Mouse (Mus musculus): ENCODE data around the gene Defb43.

Defb43 gene

DNA sequence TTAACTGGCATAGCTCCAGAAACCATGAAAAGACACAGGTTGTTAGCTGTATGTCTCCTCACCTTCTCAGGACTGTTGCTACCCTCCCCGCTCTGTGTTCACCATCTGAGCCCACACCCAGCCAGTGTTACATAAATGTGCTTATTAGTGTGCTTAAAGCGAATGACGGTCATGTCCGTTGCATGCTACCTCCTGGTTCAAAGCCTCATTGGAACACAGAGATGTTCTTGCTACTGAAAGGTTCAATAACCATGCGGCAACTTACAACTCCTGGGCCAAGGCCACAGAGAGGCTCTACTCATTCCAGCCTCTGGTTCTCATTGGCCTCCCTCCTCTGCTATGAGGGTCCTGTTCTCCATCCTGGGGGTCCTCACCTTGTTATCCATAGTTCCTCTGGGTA, at the start of gene Defb43:
Defb43 (plus strand) TSS at position 301 of the 400 bp plus-strand sequence.
- DNase-seq: no peak

DNA sequence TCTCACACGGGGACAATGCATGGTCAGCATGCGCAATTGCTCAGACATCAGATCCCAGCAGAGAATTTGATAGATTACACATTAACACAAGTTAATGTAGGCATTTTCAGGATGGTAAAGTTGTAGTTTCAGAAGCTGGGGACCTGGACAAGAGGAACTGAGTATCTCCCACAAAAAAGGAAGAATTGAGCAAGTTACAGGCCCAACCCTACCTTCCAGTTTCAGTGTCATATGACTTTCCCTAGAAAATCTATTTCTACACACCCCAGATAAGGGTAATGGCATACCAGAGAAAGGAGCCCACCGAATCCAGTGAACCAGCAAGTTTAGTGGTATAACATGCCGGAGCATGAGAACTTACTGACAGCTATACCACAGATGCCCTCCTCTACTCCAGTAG, 47.9 kb upstream of the Defb43 start:
- DNase-seq: no peak

DNA sequence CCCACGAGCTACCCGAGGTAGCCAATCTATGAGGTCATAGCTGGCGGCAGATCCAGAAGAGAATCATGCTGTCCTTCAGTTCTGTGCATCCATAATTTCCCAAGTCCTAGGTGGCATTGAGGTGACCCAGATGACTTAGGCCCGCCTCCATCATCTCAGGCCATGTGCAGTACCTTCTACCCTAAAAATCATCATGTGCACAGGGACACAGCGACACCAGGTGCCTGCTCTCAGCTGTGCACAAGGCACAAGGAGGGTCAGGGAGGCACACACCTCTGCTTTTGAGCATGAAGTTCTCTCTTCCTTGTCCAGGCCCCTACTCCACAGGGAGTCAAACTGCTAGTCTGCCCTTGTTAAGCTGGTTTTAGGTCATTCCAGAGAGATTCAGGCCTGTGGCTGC, 46.2 kb upstream of the Defb43 start:
- DNase-seq: peak; percentile 15 to 33

DNA sequence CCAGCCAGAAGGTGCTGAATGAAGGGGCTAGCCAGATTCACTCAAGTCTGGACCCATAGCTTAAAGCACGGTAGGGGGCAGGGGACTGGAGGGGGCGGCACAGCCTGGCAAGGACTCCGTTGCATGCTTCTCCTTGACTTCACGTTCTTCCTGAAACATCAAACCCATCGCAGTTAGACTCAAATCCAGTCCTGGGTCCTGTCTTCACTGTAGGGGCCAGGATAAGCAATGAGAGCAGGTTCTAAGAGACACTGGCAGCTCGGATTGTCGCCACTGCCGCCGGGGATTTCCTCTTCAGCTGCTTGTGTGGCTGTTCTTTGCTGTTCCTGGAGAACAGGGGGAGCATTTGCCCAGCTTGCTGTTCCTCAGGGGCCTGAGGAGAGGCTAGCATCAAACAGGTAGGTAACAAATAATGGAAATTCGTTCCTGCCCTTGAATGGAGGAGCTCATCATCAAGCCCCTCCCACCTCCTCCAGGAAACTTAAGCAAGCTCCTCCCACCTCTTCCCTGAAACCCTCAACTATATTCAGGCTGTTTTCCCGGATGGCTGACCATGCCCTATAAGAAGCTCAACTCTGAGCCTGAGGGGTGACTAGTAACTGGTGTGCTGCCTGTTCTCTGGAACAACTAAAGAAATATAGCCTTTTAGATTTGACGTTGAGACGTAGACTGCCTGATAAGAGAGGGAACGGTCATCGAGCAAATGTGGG, 45.6 kb upstream of the Defb43 start:
- DNase-seq: peak in 1 of 2 experiments; percentile 17

DNA sequence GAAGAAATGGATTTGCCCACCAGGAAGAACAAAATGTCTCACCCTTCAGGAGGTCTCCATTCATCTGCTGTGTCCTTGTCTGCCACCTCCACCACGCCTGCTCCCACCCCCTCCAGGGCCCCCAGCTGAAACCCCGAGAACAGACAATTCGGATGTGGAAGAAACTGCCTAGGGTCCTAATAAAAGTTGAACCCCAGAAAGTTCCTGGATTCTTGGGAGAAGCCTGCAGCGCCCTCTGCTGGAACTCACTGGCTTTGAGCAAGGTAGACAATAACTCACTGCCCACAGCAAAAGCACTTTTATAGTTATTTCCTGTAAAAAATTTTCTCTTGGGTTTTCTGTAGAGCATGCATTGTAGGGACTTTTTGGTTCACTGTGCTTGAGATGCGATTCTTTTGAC, 36.5 kb upstream of the Defb43 start:
- peak; percentile 74 to 82 for DNase-seq

DNA sequence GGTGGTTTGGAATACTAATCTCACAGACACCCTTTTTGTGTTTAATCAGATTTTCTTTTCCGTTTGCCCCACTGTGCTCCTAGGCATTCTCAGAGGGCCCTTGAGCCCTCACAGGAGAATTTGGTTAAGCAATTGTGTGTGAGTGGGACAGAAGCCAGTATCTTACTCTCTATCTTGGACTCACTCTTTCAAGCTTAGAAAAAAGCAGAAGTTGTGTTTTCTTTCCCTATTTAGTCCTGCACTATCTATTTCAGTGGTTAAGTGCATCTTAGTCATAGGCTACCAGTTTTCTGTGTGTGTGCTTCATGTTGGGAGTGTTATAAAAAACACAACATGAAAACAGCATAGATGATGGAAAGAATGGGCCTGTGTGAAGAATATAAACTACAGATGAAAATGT, 31.8 kb upstream of the Defb43 start:
- DNase-seq: no peak

DNA sequence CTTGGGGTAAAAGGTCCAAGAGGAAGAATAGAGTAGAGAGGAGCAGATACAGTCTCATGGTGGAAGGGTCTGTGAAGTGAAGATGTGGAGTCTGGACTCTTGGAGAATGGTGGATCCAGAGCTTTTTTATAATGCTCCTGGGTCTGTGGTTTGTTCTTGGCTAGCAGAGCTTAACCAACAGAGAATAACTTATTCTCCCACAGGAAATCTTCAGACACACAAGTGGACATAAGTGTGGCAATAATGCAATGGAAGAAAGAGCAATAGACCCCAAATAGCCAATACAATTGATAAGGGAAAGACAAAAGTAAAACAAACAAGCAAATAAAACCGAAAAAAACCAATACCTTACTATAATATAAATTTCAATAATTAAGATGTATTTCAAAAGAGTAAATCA, 27.2 kb upstream of the Defb43 start, which contains the start of gene Defb48:
Defb48 (minus strand) TSS at position 101 of the 400 bp plus-strand sequence.
- no peak for DNase-seq

DNA sequence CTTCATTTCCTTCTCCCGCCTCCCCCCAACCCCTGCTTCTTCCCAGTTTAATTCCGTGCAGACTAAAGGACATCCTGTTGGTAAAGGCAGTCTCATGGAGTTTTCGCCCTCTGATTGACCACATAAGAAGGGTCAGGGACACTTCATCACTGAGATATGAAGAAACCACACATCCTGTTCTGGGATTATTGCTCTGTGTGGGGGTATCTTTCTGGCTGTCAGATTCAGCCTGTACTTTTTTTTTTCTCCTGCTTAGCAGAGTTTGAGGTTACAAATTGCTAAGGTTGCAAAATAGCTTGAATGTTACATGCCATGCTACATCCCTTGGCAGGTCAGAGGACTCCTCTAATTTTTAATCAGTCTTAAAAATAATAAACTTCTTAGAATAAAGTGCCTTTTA, 20.3 kb upstream of the Defb43 start:
- no peak for DNase-seq

DNA sequence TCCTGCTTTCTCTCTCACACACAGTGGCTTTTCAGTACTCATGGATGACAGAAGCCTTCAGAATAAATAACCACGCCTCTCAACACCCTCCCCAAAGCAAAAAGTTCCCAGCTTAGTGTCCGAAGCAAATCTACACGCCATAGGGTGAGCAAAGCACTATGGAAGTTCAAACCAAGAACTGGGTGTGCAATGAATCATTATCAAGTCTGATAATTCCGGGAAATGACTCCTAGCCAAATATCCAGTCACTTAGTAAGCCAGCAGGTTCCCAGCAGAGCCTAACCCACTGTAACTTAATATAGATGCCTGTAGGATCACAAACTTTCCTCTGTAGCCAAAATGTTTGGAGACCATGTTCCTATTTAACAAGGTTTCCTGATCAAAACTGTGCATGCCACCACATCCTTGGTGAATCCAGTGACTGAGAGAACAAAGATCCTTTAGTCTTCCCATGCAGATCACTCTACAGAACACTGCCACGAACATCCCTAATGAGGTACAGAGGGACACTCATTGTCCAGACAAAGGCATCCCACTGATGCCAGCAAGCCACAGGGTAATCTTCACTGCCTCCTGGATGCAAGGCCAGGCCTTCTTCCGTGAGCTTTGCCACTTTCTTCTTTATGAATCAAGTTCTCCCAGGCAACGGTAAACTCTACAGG, 19.6 kb upstream of the Defb43 start:
- DNase-seq: no peak

DNA sequence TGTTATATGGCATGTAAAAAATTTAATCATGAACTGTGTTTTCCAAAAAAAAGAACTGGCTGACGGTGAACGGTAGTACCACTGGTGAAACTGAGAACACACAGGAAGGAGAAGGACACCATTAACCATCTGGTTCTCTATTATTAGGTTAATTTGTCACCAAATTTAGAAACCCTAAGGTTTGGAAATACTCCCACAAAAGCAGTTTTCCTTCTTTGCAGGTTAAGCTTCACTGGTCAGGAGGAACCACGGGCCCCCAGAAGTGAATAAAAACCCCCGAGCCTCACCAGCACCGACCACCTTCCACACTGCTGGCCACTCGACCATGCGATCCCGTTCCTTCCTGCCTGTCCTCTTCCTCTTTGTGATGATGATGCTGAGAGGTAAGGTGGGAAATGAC, 13.8 kb upstream of the Defb43 start, which contains the start of gene Defb47:
Defb47 (plus strand) TSS at position 301 of the 400 bp plus-strand sequence.
- no peak for DNase-seq

DNA sequence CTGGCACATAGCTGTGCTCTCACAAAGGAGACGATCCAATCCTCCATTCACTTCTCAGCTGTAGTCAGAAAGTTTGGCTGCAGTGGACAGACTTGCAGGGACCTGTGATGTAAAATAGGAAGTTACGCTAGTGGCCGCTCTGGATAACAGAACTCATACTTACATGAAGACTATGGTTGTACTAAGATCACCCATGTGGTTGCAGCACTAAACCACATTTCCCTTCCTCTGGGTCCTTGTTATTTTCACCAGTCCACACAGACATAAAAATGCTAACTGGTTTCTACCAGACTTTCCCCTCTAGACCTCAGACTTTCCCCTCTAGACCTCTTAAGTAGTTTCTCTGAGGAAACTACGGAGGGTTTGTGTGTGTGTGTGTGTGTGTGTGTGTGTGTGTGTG, 12.6 kb upstream of the Defb43 start:
- DNase-seq: no peak

DNA sequence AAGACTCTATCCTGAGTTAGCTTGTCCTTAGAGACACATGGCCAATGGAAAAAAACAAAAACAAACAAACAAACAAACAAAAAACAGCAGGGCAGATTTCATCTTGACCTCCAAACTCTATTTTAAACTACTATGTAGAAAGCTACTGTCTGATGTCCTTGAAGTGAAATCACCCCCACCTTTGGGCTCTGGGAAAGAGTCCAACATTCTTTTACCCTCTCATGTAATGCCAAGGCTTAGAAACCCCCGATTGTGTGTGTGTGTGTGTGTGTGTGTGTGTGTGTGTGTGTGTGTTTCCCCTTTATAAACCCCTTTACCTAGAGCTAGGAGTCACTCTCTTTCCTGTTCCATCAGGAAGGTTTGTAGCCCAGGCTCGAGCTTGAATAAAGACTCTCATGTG, 9.0 kb upstream of the Defb43 start:
- no peak for DNase-seq

DNA sequence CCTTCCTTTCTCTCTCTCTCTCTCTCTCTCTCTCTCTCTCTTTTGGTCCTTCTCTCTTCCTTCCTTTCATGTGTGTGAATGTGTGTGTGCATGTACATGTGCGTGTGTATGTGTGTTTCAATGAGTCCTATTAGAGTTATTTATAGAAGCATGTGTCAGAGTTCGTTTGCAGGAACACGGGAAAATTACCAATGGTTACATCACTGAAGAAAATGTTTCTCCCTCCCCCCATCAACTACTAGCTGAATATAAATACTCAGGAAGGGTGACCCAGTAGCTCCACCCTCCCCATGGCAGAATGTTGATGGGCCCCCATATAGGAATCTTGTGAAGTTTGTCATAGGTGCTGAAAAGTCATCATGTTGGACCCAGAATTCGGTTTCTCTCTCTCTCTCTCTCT, 1.5 kb downstream of the Defb43 start:
- no peak for DNase-seq

DNA sequence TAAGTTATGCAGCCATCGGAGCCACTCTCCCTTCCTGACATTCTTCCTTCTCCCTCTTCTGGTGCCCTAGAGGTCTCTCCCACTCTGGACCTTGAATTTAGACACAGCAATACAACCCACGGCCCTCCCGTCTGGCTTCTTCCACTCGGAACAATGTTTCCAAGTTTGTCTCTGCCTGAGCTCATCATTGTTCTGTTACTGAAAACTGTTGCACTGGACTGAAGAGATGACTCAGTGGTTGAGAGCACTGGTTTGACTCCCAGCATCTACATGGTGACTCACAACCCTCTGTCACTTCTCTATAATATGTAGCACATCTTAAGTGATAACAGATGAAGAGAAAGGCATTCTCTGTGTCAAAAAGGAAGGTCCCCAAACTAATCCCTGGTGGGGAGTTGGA, 3.1 kb downstream of the Defb43 start:
- no peak for DNase-seq

DNA sequence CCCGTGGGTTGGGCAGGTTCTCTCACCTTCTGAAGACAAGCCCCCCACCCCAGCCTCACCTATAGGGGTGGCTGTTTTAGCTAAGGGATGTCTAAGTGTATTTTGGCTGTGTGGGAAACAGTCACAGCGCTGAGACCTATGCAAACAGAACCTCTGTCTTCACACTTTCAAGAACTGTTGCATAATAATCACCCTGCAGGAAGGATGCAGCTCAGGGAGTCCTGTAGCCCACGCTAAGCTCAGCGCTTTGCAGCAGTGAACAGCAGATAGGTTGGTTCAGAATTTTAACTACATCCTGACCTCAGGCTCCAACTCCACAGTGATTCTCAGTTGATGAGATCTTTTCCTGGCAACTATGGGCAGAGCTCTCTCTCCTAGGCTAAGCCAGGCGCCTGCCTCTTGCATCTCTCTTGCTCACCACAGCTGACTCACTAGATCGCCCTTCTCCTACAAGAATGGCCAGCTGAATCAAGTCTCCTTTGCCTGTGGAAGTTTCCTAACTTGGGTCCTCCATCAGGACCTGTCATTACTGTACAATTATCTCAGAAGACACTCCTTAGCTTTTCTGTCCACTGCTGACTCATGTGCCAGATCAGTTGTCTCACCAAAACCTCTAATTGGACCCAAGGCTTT, 9.1 kb downstream of the Defb43 start:
- DNase-seq: no peak

DNA sequence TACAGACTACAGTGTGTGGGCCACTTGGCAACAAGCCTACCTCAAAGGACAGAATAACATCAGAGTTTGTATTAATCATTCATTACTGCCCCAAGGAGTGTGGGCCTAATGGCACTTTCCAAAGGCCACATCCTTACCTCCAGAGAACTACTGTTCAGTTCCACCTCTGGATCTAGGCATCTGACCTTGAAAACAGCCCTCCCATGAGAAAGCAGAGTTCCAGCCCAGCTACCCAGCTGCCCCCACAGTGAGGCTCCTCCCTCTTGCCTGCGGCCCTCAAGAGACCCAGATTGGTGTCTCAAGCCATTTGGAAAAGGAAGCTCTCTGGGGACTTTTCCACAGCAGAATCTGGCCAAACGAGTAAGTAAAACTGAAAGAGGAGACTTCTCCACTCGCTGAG, 35.1 kb downstream of the Defb43 start, which contains the start of gene Defb42:
Defb42 (plus strand) TSS at position 301 of the 400 bp plus-strand sequence.
- no peak for DNase-seq

DNA sequence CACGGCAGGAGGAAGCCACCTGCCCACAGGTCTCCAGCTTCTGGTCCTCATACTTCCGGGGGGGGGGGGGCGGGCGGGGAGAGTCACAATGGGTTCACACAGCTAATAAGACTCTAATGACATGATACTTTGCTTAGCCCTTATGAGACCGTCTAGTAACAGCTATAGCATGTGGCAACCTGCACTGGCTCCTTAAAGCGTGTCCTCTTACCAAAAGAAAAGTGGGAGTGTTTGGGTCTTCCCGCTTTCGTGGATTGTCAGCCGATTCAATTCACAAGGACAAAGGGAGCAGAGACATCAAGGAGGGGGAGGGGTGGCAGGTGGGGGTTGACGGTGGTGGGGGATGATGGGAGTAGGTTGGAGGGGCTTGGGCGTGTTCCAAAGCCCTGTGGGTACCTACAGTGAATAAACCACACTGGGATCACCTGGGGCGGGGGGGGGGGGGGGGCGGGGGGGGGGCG, 38.4 kb downstream of the Defb43 start, which contains the start of gene Defb30:
Defb30 (minus strand) TSS at position 51 of the 461 bp plus-strand sequence.
- no peak for DNase-seq

DNA sequence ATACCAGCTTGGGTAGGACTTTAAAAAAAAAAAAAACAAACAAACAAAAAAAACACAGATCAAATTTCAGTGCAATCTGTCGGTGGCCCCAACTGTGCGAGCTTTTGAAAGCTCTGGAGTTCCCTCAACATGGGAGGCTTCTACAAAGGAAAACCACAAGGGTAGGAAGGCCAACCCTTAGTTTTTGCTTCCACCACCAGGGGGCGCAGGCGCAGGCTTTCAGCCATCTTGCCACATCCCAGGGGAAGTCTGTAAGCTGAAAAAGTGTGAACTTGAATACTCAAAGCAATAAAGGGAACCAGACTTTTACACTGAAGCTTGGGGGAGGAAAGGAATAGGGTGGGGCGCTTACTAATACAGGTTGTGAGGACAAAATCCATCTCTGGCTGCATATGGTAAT, 39.2 kb downstream of the Defb43 start:
- peak; percentile 59 to 75 for DNase-seq

DNA sequence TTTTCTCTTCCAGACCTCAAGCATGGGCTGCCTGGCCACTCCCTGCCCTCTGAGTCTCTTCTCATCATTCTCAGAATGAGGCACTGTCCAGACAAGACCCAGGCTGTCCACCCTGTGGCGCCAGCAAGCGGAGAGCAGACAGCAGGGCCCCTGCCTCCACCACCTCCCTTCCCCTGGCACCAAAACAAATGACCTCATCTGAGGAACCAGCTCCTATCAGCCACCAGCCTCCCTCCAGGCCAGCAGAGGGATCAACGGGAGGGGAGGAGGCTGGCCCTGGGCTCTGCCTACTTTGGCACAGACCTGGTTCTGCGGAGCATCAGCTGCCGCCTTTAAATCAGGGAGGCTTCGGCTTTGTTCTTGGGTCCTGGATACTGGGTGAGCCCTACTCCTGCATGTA, 43.2 kb downstream of the Defb43 start:
- DNase-seq: peak; percentile 84 to 90

DNA sequence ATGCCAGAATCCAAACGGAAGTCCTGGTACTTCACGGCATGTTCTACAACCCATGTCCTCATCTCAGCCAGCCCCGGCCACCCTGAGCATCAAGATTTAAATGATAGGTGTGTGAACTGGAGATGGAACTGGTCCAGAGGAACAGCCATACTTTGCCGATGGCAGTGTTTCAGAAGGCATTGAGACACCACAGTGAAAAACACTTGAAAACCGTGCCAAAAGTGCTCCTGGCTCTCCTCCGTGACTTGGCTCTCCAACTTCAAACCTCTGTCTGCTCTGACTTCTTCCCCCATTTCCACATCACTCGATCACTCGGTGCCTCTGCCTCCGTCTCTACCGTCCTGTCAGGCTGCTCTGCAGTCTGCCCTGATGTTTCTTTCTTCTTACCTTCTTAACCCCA, 48.8 kb downstream of the Defb43 start:
- DNase-seq: no peak

DNA sequence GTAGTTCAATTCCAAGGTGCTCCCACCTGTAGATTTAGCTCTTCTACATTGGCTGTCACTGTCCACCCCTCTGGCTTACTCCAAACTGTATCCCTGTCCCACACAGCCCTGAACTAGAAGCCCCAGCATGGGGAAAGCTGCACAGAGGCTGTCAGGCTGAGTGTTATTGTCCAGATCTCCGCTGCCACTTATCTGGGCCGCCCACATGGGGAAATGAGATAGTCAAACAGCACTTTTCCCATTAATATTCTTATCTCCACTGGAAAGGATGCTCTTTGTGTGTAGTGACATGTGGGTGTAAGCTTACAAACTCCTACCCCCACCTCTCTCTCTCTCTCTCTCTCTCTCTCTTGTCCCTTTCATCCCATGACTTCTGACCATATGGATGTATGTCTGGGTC, 50.6 kb downstream of the Defb43 start:
- no peak for DNase-seq

DNA sequence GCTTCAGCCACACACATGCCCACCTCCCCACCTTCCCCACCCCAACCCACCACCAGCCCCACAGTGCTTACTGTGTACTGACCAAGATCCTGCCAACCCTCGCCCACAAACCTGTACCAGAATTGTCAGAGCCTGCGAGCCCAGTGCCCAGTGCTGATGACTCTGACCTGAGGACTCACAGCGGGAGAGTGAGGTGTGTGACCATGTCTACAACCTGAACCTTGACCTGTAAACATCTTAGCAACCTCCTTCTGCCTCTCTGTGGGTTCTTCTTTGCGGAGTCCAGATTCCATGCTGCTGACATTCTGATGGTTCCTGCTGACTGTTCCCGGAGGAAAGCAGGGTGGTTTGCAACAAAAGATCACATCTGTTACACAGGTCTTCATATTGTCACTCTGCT, 53.8 kb downstream of the Defb43 start:
- no peak for DNase-seq

DNA sequence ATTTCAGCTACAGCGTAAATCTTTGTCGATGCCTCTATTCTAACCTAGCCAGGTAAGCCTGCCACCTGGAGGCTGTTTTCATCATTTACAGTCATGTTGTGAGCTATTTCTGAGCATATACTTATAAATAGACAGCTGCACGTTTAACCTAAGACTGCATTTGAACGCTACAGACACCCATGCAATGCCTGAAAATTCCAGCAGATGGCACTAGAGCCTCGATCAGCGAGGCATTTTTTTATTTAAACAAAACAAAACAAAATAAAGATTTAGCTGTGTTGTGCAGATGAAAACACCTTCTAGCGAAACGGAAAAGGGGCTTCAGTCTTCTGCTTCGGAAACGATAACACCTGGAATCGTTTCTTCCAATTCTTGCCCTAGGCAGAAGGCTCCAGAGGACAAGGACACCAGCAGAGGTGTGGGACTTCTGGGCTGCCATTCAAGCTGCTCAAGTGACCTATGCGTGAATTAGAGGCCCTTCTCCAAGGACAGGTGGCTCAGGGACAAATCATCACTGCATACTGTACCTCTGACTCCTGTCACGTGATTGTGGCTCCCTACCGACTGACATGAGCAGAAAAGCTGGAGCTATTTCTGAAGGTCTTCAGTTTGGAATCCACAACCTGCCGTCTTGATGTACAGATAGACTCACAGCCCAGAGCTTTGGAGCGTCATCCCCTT, 55.2 kb downstream of the Defb43 start:
- DNase-seq: peak; percentile 75 to 87
